Mouse (Mus musculus) frontal cortex, postnatal 14 days (tissue): ENCODE data around the gene Bcar3.

Source experiments
- DNase-seq, 2 experiments: peaks; one replicate each; pipeline ENCODE4 v3.0.0; 2022; ENCODE audit warnings: low spot score in 2 of 2

The Bcar3 gene

GRCm38 (mm10) chr3:122512725-122513375 is 218.9 kb downstream of the Bcar3 start:
- no peak for DNase-seq

GRCm38 (mm10) chr3:122515568-122516326 is 221.8 kb downstream of the Bcar3 start:
- no peak for DNase-seq

- DNase-seq, result no peak
Measured at GRCm38 (mm10) chr3:122516327-122516695, 222.4 kb downstream of the Bcar3 start.

GRCm38 (mm10) chr3:122517726-122518125 is 223.8 kb downstream of the Bcar3 start:
- DNase-seq, result no peak

GRCm38 (mm10) chr3:122518231-122518736 is 224.3 kb downstream of the Bcar3 start:
- DNase-seq, result no peak

GRCm38 (mm10) chr3:122519082-122519481 is 225.1 kb downstream of the Bcar3 start:
- DNase-seq, result no peak

- DNase-seq, result no peak
Measured at GRCm38 (mm10) chr3:122520365-122520764, 226.4 kb downstream of the Bcar3 start.

GRCm38 (mm10) chr3:122520875-122521274 is 226.9 kb downstream of the Bcar3 start:
- DNase-seq, result no peak

- no peak for DNase-seq
Measured at GRCm38 (mm10) chr3:122521294-122521693, 227.4 kb downstream of the Bcar3 start.

- DNase-seq, result no peak
Measured at GRCm38 (mm10) chr3:122528477-122528876, 234.5 kb downstream of the Bcar3 start.

- no peak for DNase-seq
Measured at GRCm38 (mm10) chr3:122535938-122536703, 242.2 kb downstream of the Bcar3 start.

- no peak for DNase-seq
Measured at GRCm38 (mm10) chr3:122538851-122539250, 244.9 kb downstream of the Bcar3 start.

- no peak for DNase-seq
Measured at GRCm38 (mm10) chr3:122539961-122540690, 246.2 kb downstream of the Bcar3 start.

- no peak for DNase-seq
Measured at GRCm38 (mm10) chr3:122540918-122541317, 247.0 kb downstream of the Bcar3 start.

GRCm38 (mm10) chr3:122545346-122545745 is 251.4 kb downstream of the Bcar3 start:
- no peak for DNase-seq

GRCm38 (mm10) chr3:122547469-122547868 is 253.5 kb downstream of the Bcar3 start:
- no peak for DNase-seq

GRCm38 (mm10) chr3:122551174-122551573 is 257.2 kb downstream of the Bcar3 start:
- DNase-seq, result no peak

GRCm38 (mm10) chr3:122557766-122558165 is 263.8 kb downstream of the Bcar3 start:
- DNase-seq, result no peak

GRCm38 (mm10) chr3:122565285-122565684 is 271.3 kb downstream of the Bcar3 start:
- no peak for DNase-seq

GRCm38 (mm10) chr3:122566112-122566511 is 272.2 kb downstream of the Bcar3 start:
- no peak for DNase-seq

GRCm38 (mm10) chr3:122566549-122566948 is 272.6 kb downstream of the Bcar3 start:
- no peak for DNase-seq
